In genomic region chr5:121068821-121069220, GRCm38 (mm10) we compare ENCODE assay signal across 9 mouse cellular contexts. TPM values are rescaled to one million over a fixed set of nuclear protein-coding genes. Genes with fewer than 3 reads are reported as not detected.
DNase-seq lines count a peak whose midpoint lies in the region; ATAC-seq lines count a peak whose summit lies in the region.
"Had no signal": no experiment of that assay in that cellular context is flagged by ENCODE, and none has a peak within 500 bp of the region (broad histone marks: within the 10 kb centered on the region; RNA-seq: fewer than 3 reads in every experiment).

No protein-coding gene starts in this region.

- H3K9ac ChIP-seq in heart, embryonic 11.5 days (ENCODE audit: low read depth, low read length) = no peak overlapping the region
- no peak overlapping the region for H3K9ac ChIP-seq in hindbrain, embryonic 13.5 days
- H3K9ac ChIP-seq: lung, embryonic 15.5 days had no signal

- no peaks in the 10 kb centered on the region for H3K27me3 ChIP-seq in heart, embryonic 10.5 days (ENCODE audit: insufficient read depth, poor library complexity, severe bottlenecking)
- no peaks in the 10 kb centered on the region for H3K27me3 ChIP-seq in heart, embryonic 11.5 days (ENCODE audit: control insufficient read depth, insufficient read depth, low read length)
- H3K27me3 ChIP-seq in hindbrain, embryonic 13.5 days = no peaks in the 10 kb centered on the region
- H3K27me3 ChIP-seq: lung, embryonic 15.5 days had no signal

- no peaks in the 10 kb centered on the region for H3K9me3 ChIP-seq in heart, embryonic 10.5 days
- no peaks in the 10 kb centered on the region for H3K9me3 ChIP-seq in heart, embryonic 11.5 days (replicated peaks; ENCODE audit: control insufficient read depth, low read length)
- H3K9me3 ChIP-seq in hindbrain, embryonic 13.5 days = no peaks in the 10 kb centered on the region
- H3K9me3 ChIP-seq: lung, embryonic 15.5 days had no signal

- WGBS in heart, embryonic 10.5 days = 3% methylated on average over 11 of the region's 11 CpGs
- WGBS in heart, embryonic 11.5 days (ENCODE audit: insufficient replicate concordance) = 4% methylated on average over 11 of the region's 11 CpGs
- 5% methylated on average over 11 of the region's 11 CpGs for WGBS in hindbrain, embryonic 13.5 days

- no peak for ATAC-seq in heart, embryonic 11.5 days (replicated peaks; ENCODE audit: insufficient number of reproducible peaks, low FRiP score, low TSS enrichment)
- no peak; the same call in 1 of the 2 replicates for ATAC-seq in hindbrain, embryonic 13.5 days (ENCODE audit: low FRiP score)

- H3K36me3 ChIP-seq in heart, embryonic 10.5 days = no peaks in the 10 kb centered on the region
- H3K36me3 ChIP-seq in heart, embryonic 11.5 days (ENCODE audit: control insufficient read depth, insufficient read depth, low read length) = no peaks in the 10 kb centered on the region
- H3K36me3 ChIP-seq in hindbrain, embryonic 13.5 days = no peaks in the 10 kb centered on the region
- H3K36me3 ChIP-seq: lung, embryonic 15.5 days had no signal

- no peak overlapping the region for H3K27ac ChIP-seq in heart, embryonic 10.5 days
- H3K27ac ChIP-seq in heart, embryonic 11.5 days (ENCODE audit: low read depth, low read length) = no peak overlapping the region
- peak overlapping the region; percentile 69 for H3K27ac ChIP-seq in hindbrain, embryonic 13.5 days
- H3K27ac ChIP-seq: lung, embryonic 15.5 days had no signal

- peak; percentile 83 for DNase-seq in heart, embryonic 10.5 days (ENCODE audit: low spot score)
- DNase-seq in ES-CJ7 (ENCODE audit: low read depth, low spot score) = peak; percentile 61
- peak; percentile 81 to 87 for DNase-seq in cerebellum, postnatal 10 days
- peak; percentile 63 for DNase-seq in retina, embryonic 14.5 days (ENCODE audit: low spot score)
- DNase-seq in layer of hippocampus, adult 9-10 months (ENCODE audit: low spot score) = no peak
- no peak for DNase-seq in urinary bladder, postnatal 4 days (ENCODE audit: low spot score in 2 of 2)

- H3K4me1 ChIP-seq in heart, embryonic 10.5 days = no peaks in the 10 kb centered on the region
- no peaks in the 10 kb centered on the region for H3K4me1 ChIP-seq in heart, embryonic 11.5 days (ENCODE audit: control insufficient read depth, insufficient read depth, low read length)
- peaks cover 23% of the 10 kb centered on the region for H3K4me1 ChIP-seq in hindbrain, embryonic 13.5 days (replicated peaks)
- H3K4me1 ChIP-seq: lung, embryonic 15.5 days had no signal

- no peak overlapping the region for H3K4me2 ChIP-seq in heart, embryonic 11.5 days
- no peak overlapping the region for H3K4me2 ChIP-seq in hindbrain, embryonic 13.5 days
- H3K4me2 ChIP-seq: lung, embryonic 15.5 days had no signal

- no peak overlapping the region for H3K4me3 ChIP-seq in heart, embryonic 10.5 days
- H3K4me3 ChIP-seq in heart, embryonic 11.5 days (ENCODE audit: low read depth, low read length) = no peak overlapping the region
- H3K4me3 ChIP-seq in hindbrain, embryonic 13.5 days = no peak overlapping the region
- H3K4me3 ChIP-seq: lung, embryonic 15.5 days had no signal

RNA-seq across cellular contexts. Expression of gene Rph3a, which starts 58.9 kb away (rescaled TPM):
- polyA plus RNA-seq in heart, embryonic 10.5 days (2016; fragmentation: Nextera tagmentation; extraction: Ambion mirVana) = 0.06 TPM in 1 of 2 replicates, not detected in the other
- not detected in 2 replicates for polyA plus RNA-seq in heart, embryonic 11.5 days (2014; fragmentation: Nextera tagmentation; extraction: Ambion mirVana)
- 15.0 and 16.1 TPM in 2 replicates for polyA plus RNA-seq in hindbrain, embryonic 13.5 days (2015; fragmentation: Nextera tagmentation; extraction: Ambion mirVana)

Comparison
In these comparisons a context has a peak if more than half of its experiments do, and no peak if none do; other contexts are left out.
1. DNase-seq: peak in heart, embryonic 10.5 days (single experiment), ES-CJ7 (single experiment), cerebellum, postnatal 10 days (2 of 2) and retina, embryonic 14.5 days (single experiment); none in layer of hippocampus, adult 9-10 months (single experiment) and urinary bladder, postnatal 4 days (0 of 2).
2. RNA of gene Rph3a, which starts 58.9 kb away (polyA plus RNA-seq): 15.0 to 16.1 TPM in hindbrain, embryonic 13.5 days; 0.06 TPM in heart, embryonic 10.5 days and not detected in heart, embryonic 11.5 days; every median in the first group is over 10 times any median in the second.